Mouse (Mus musculus): ENCODE results near the gene Fam118b.

Gene Fam118b

DNA sequence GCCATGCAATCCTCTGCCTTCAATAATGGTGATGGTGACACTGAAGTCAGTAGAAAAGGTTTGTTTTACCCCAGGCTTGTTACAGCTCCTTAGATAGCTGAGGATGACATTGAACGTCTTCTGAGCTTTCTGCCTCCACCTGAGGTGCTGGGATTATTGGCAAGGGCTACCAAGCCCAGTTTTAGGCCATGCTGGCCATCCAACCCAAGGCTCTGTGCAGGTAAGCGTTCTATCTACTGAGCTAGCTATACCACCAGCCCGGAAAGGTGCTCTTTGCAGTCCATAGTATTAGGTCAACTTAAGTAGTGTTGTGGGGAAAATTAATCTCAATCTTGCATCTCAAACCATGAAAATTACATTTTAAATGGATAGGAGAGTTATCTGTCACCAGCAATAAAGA is 70.0 kb downstream of the Fam118b start:
- DNase-seq (ENCODE audit: low spot score in 2 of 2): no peak

DNA sequence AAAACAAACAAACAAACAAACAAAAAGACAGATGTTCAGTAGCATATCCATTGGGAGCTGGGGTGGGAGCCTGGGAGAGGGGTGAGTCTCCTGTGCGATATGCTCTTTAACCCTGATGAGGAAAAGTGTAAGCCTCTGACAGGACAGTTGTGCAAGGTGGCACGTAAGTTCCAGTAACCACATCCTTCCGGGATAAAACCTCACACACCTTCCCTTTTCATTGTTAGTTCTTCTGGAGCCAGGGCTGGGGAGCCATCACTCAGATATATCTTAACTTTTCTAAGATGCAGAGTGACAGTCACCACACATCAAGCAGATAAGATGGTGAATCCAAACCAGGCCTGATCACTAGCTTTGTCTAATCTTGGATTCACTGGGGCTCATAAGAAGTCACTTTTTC is 73.6 kb downstream of the Fam118b start:
- no peak for DNase-seq (ENCODE audit: low spot score in 2 of 2)

DNA sequence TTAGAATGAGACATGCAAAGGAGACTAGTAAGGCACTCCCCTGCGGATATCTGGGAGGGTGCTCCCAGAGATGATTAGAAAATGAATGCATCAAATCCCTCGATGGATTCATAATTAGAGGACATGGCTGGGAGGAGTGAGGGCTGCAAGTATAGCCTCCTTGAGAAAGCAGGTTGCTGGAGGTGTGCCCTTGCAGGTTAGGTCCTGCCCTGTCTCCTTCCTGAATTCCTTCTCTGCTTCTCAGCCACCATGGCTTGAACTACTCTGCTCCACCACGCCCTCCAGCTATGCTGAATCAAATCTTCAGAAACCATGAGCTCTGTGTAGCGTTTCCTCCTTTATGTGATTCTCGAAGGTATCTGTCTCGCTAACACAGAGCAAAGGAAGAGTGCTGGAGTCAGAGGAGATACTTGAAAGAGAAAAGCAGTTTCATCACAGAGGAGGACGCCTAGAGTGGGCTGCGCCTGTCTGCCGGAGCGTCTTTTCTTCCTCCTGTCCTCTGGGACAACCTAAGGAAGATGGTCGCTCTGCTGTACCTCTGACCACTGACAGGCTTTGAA is 74.5 kb downstream of the Fam118b start:
- no peak for DNase-seq (ENCODE audit: low spot score in 2 of 2)

DNA sequence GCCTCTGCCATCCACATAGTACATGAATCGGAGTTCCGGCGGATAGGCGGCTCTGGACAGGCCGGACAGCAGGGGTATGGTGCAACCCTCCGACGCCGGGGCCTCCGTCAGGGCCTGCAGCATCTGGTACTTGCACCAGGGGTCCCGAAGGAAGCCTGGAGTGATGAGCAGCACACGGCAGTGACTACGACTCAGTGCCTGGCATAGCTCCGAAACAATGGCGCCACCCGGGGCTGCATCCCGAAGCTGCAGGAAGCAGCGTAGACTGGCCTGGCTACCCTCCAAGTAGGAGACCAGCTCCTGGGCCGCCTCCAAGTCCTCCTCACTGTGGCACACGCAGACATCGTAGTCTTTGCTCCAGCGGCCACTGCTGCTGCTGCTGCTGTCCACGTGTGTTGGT is 78.9 kb downstream of the Fam118b start:
- peak; percentile 29 to 34 for DNase-seq (ENCODE audit: low spot score in 2 of 2)

DNA sequence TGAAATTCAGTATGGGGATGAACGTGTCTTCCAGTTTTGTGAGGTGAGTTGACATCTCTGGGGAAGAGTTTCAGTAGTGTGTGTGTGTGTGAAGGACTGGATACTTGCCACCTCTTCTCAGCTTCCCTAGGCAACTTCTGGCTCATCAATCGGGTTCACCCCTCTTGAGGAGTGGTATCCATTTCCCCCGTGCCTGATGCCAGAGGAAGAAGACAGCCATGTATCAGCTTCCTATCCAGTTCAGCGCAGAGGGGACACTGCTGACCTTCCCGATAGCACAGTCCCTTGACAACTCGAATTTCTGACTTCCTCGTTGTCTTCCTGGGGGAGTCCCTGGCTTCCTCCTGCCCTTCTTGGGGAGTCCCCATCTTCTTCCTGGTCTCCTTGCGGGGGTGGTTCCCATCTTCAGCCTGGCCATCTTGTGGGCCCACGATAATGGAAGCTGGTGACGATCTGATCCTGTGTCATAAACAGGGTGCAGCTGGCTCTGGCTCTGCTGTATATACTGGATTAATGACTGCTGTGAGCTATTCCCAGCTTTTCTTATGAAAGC is 80.2 kb downstream of the Fam118b start:
- no peak for DNase-seq (ENCODE audit: low spot score in 2 of 2)

DNA sequence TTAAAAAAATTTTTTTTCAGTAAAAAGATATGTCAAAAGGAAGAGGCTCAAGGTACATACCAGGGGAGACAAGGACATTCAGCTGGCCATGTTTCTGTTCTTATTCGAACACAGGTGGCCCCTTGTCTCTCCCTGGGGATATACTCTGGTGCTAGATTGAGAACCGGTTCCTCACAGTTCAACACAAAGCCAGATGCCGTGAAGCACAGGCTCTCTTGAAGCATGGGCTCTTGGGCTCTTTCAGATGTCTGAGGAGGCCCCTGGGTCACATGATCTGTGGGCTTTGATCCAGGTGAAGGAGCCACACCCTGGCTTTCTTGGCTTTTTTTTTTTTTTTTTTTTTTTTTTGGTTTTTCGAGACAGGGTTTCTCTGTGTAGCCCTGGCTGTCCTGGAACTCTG is 81.2 kb downstream of the Fam118b start:
- no peak for DNase-seq (ENCODE audit: low spot score in 2 of 2)

DNA sequence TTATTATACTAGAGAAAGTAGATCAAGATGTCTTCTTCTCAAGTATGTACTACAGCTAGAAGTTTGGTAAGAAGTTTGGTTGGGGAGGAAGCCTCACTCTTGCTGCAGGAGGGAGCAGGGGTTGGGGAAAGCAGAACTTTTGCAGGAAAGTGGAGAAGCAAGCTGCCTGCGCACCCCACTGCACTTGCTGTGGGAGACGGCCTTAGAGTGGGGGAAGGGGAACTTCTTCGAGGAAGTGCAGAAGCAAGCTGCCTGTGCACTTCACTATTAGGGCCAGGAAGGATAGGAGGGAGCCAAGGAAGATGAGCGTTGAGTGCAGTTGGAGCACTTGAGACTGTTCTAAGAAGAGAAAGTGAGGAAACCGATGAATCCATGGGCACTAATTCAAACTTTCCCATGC is 84.2 kb downstream of the Fam118b start:
- DNase-seq (ENCODE audit: low spot score in 2 of 2): no peak

DNA sequence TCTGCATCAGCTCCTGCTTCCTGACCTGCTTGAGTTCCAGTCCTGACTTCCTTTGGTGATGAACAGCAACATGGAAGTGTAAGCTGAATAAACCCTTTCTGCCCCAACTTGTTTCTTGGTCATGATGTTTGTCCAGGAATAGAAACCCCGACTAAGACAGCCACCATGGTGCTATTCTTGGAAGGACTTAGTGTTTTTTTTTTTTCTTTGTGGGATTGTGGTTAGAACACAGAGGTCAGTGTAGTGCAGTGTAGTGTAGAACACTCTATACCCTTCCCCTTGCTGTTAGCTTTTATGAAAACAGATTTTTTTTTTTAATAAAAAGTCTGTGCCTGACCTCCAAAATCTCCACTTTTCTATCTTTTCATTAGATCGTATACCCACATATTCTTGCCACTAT is 84.8 kb downstream of the Fam118b start:
- no peak for DNase-seq (ENCODE audit: low spot score in 2 of 2)

DNA sequence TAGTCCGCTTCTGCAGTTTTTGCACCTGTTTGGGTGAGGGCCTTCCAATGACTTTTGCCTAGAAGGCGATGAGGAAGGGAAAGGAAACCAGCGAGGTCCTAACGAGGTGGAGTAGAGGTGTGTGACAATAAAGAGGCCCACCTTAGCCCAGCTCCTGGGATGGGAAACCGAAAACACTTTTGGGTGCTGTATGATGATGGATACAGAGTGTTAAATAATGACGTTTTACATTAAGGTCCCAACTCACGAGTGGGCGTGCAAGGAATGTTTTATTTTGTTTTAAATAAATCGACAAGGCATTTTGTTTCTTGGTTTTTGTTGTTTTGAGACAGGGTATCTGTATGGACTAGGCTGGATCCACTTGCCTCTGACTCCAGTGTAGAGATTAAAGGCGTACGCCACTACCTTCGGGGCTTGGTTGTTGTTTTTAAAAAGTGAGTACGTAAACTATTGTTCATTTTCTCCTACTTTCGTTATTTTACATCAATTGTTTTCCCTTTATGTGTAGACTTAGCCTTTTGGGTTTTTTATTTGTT is 91.4 kb downstream of the Fam118b start:
- DNase-seq (ENCODE audit: low spot score in 2 of 2): no peak

DNA sequence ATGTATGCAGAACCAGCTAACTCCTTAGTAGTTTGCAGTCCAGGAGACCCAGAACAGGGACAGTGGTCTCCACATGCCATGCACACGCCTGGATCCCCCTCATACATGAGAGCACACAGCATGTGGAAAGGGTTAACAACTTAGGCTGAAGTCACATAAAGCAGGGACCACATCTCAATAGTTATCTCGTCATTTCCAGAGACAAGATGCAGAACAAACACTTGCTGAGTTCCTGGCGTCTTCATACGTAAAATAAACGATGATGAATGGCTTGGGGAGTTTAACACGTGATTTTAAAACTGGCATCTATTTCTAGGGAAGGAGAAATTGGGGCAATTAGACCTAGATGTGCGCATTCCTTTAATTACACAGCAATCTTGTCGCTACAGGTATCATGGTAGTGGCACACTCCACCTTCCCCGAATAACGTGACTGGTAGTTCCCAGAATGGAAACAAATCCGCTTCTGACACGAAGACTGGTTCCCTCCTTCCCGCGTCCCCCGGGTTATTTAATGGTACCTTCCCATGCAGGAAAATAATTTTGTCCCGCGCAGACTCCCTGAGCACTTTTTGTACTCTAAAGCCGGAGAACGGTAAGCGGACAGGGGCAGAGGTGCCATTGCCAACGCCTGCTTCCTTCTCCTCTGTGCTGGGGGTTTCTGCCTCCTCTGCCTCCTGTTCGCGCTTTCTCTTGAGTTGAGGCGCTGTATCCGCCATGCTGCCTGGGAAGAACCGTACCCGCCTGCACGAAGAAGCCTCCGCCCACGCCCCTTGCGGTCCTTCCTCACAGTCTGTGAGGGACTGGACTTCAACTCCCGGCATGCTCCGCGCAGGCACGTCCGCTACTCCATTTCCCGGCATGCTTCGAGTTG is 92.1 kb downstream of the Fam118b start, which contains the start of gene Dcps:
Dcps (minus strand) TSS at position 811 of the 873 bp plus-strand sequence.
- DNase-seq (ENCODE audit: low spot score in 2 of 2): peak; percentile 92 to 94

DNA sequence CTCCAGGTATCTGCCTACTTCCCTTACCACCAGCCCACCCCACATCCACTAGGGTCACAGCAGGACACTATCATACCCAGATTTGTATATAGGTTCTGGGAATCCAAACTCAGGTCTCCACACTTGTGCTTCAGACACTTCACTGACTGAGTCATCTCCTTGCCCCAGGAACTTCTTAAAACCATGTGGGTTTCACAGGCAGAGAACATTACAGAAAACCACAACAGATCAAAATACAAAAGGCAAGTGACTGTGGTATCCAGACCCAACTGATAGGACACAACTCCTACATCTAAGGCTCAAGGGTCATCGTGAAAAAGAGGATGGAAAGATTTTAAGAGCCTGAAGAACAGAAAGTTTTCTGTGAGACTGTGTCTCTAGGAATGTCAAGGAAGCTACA is 94.3 kb downstream of the Fam118b start:
- no peak for DNase-seq (ENCODE audit: low spot score in 2 of 2)

DNA sequence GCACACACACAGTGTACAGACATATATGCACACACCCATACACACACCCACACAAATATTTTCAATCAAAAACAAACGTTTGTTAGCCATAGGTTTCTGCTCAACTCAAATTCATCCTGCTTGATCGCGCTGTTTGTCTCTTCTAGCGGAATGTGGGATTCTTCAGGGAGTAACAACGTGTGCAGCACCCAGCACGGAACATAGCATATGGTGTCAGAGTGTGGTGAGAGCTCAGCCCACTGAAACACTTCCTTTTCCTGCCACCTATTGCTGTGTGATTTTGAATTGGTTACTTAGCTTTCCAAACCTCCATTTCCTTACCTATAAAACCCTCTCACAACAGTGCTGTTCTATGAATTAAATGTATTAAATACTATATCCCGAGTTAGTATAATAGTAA is 97.5 kb downstream of the Fam118b start:
- DNase-seq (ENCODE audit: low spot score in 2 of 2): no peak

Measured in frontal cortex, postnatal 14 days (tissue).